Mouse (Mus musculus) small intestine, adult 2 months (tissue): ENCODE measurements around the gene Etd.
"Not testable (repeated sequence)": the region's sequence is repeated elsewhere in the genome, so short reads cannot be mapped to it uniquely, and the experiment has no call there.

Source experiments
- CTCF ChIP-seq: fragments of 200-500 bp; IDR thresholded peaks from 2 replicates; pipeline ENCODE4 v1.5.1; 2012; ENCODE audit warnings: low read depth, mild to moderate bottlenecking, control low read depth, inconsistent platforms, low read length, moderate library complexity, mixed read lengths; ENCODE audit not compliant: insufficient replicate concordance, insufficient read length; ENCODE audit errors: extremely low read depth
- POLR2A ChIP-seq: fragments of 200-500 bp; IDR thresholded peaks from 2 replicates; pipeline ENCODE4 v1.6.1; 2012; ENCODE audit warnings: low read depth, mild to moderate bottlenecking, control low read depth, inconsistent platforms, low read length, moderate library complexity

DNA sequence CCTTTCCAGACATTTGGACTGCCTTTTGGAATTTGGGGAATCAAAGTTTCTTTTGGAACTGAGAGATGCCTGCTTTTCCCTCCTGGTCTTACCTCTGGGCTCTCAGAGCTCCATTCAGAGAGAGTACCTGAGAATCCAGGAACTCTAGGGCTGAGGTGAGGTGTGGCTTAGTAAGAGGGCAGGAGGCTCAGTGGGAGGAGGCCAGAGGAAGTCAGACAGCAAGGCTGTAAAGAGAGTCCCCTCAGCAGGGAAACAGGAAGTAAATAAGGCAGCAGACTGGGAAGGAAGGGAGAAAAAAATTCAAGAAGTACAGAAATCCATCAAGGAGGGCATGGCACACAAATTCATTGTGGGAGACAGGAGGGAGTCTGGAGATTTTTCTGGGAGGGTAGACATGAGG, 29.5 kb downstream of the Etd start:
- not testable (repeated sequence) for TF ChIP-seq POLR2A, CTCF
